Mouse (Mus musculus) heart, adult 10 weeks (tissue): ENCODE measurements around the gene Stab2. TPM values are rescaled to one million over a fixed set of nuclear protein-coding genes. Genes with fewer than 3 reads are reported as not detected.

Experiments used
- polyA plus RNA-seq: library from polyadenylated mRNA; stranded (reverse); fragments of 350-450 nt; fragmentation: Illumina TruSeq; extraction: RNeasy Lipid Tissue Mini Kit (QIAGEN cat#74804); gene quantifications from one replicate; pipeline ENCODE4 v1.2.3, GENCODE M21; 2014; ENCODE audit warnings: low read depth, low replicate concordance

The Stab2 gene
- 0.68 TPM for polyA plus RNA-seq

DNA sequence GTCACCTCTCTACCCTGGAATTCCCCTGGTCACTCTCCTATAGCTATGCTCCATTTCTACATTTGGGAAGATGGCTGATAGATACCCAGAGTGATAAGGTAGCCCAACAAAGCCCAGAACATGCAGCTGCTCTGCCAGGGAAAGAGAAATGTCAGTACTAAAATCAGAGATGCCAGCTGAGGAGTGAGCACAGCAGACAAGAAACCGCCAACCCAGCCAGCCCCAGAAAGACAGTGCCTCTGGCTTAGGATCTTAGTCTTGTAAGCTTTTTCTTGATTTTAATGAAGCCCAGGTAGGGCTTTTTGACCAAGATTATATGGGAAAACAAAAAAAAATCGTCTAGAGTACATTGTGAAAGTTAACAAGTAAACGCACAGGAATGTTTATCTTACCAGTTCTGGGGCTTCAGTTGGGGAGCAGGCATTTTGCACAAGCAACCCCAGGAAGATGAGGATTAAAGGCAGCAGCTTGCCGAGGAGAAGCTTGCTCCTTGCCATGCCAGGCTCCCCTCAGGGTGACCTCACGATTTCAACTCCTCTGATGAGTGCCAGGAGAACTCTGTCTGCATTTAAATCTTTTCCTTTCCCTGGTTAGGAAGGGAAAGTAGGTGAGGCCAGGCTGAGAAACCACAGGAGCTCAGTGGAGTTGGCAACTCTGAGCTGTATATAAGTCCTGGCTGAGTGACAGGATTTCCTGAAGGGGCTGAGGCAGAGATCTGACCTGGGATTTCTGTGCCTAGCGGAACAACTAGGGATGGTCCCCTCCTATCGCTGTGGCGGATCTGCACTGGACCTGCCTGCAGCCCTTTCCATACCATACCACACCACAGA lies at the start of gene Stab2:
Stab2 (minus strand) TSS at position 641 of the 830 bp plus-strand sequence.

Other genes starting within 250 kb of the Stab2 start
- gene Gm49358, start 244.1 kb downstream of the Stab2 start, polyA plus RNA-seq, result 4.6 TPM
- gene Nt5dc3, start 229.0 kb downstream of the Stab2 start, polyA plus RNA-seq, result 30.1 TPM
- not detected for gene 1700113H08Rik, start 50.0 kb upstream of the Stab2 start, polyA plus RNA-seq